Mouse (Mus musculus): ENCODE measurements around the gene Spaca4.

- TF ChIP-seq EP300 (IDR thresholded peaks at IDR 0.05; ENCODE audit: low read depth) (no peak), CTCF (IDR thresholded peaks at IDR 0.05; ENCODE audit: low read depth) (peak; percentile 27; the same call in 1 of the 2 replicates)
These were observed 3.3 kb downstream of the Spaca4 start for GRCm38 (mm10) chr7:45722348-45722713.
